Comparison of ENCODE assay signal across 30 mouse cellular contexts in the genomic region with DNA sequence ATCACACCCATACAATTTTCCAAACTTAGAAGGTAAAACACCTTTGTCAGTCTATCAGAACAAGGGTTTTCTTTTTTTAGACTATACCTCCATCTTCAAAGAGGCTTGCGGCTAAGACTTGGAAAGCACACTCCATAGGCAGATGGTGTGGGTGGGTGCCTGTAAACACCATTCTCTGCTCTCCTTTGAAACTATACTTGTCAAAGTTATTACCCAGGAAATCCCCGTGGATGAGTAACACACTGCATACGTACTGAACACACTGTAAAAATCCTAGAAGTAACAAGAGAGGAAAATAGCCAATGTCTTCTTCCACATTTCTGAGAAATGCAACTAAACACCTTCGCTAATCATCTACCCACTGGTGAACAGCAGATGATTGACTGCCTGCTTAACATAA.
A peak's percentile ranks its signal among the peaks of the same experiment; 100 is the strongest.
DNase-seq lines count a peak whose midpoint lies in the region; ATAC-seq and TF ChIP-seq lines count a peak whose summit lies in the region.
"Had no signal": no experiment of that assay in that cellular context is flagged by ENCODE, and none has a peak within 500 bp of the region (broad histone marks: within the 10 kb centered on the region; RNA-seq: fewer than 3 reads in every experiment).

No protein-coding gene starts in this region.

- no peak for TF ChIP-seq CTCF in left cerebral cortex, adult 2 months (IDR thresholded peaks at IDR 0.05)

- DNase-seq in forebrain, embryonic 14.5 days (ENCODE audit: low spot score) = peak; percentile 37
- DNase-seq in forebrain, embryonic 11.5 days (ENCODE audit: low spot score) = no peak
- peak; percentile 23 to 48 for DNase-seq in left cerebral cortex, postnatal 14 days (ENCODE audit: low spot score in 2 of 2)
- no peak for DNase-seq in left cerebral cortex, adult 2 months (ENCODE audit: extremely low spot score in 1 of 2, low spot score in 2 of 2)
- peak; percentile 41 for DNase-seq in telencephalon, adult 2 months (ENCODE audit: low read depth, low spot score)
- DNase-seq in embryo, embryonic 9.5 days (ENCODE audit: extremely low spot score) = no peak
- DNase-seq: adrenal gland, adult 8-10 months; cerebellum, adult 18-20 months; cerebellum, postnatal 10 days; gastrocnemius, adult 2 months; gastrocnemius, postnatal 36 days; heart, adult 18-20 months; heart, postnatal 36 days; kidney, adult 8-10 months; kidney, postnatal 14 days; spleen, adult 18-20 months; thymus, adult 18-20 months; thymus, postnatal 25 days had no signal

- no peaks in the 10 kb centered on the region for H3K36me3 ChIP-seq in forebrain, embryonic 14.5 days (ENCODE audit: control insufficient read depth, insufficient read depth, low read length)
- H3K36me3 ChIP-seq in forebrain, embryonic 11.5 days (ENCODE audit: control insufficient read depth, insufficient read depth, low read length) = no peaks in the 10 kb centered on the region
- no peaks in the 10 kb centered on the region for H3K36me3 ChIP-seq in forebrain, embryonic 16.5 days (ENCODE audit: control insufficient read depth, insufficient read depth)
- H3K36me3 ChIP-seq: G1E; hindbrain, embryonic 12.5 days; intestine, embryonic 15.5 days; limb, embryonic 13.5 days; lung, embryonic 15.5 days; midbrain, embryonic 10.5 days; midbrain, embryonic 15.5 days had no signal

- no peak overlapping the region for H3K27ac ChIP-seq in forebrain, embryonic 14.5 days (ENCODE audit: low read depth, low read length)
- H3K27ac ChIP-seq in forebrain, embryonic 11.5 days (ENCODE audit: low read depth, low read length) = no peak overlapping the region
- no peak overlapping the region for H3K27ac ChIP-seq in left cerebral cortex, adult 2 months
- H3K27ac ChIP-seq in forebrain, embryonic 16.5 days (ENCODE audit: low read length) = no peak overlapping the region
- H3K27ac ChIP-seq: gastrocnemius, adult 2 months; hindbrain, embryonic 12.5 days; hindbrain, postnatal 0 days; intestine, embryonic 15.5 days; limb, embryonic 13.5 days; lung, embryonic 15.5 days; midbrain, embryonic 10.5 days; midbrain, embryonic 15.5 days had no signal

- H3K4me3 ChIP-seq in forebrain, embryonic 14.5 days (ENCODE audit: low read depth, low read length) = no peak overlapping the region
- no peak overlapping the region for H3K4me3 ChIP-seq in forebrain, embryonic 11.5 days (ENCODE audit: low read depth, low read length)
- no peak overlapping the region for H3K4me3 ChIP-seq in left cerebral cortex, adult 2 months
- H3K4me3 ChIP-seq in forebrain, embryonic 16.5 days (replicated peaks; ENCODE audit: low read length) = no peak overlapping the region
- H3K4me3 ChIP-seq: erythroblast, embryonic 14.5 days; gastrocnemius, adult 2 months; hindbrain, embryonic 12.5 days; intestine, embryonic 15.5 days; limb, embryonic 13.5 days; lung, embryonic 15.5 days; midbrain, embryonic 10.5 days; midbrain, embryonic 15.5 days had no signal

- peak; percentile 63; the same call in 1 of the 2 replicates for ATAC-seq in forebrain, embryonic 14.5 days
- ATAC-seq in forebrain, embryonic 11.5 days (replicated peaks; ENCODE audit: low FRiP score) = no peak
- peak; percentile 78 for ATAC-seq in forebrain, embryonic 16.5 days
- ATAC-seq: hindbrain, postnatal 0 days; intestine, embryonic 15.5 days; midbrain, embryonic 15.5 days had no signal

- no peak overlapping the region for H3K4me2 ChIP-seq in forebrain, embryonic 14.5 days (ENCODE audit: low read length)
- H3K4me2 ChIP-seq in forebrain, embryonic 11.5 days (ENCODE audit: low read depth, low read length, severe bottlenecking) = no peak overlapping the region
- H3K4me2 ChIP-seq in forebrain, embryonic 16.5 days (ENCODE audit: low read length) = no peak overlapping the region
- H3K4me2 ChIP-seq: heart, embryonic 11.5 days; hindbrain, embryonic 12.5 days; intestine, embryonic 15.5 days; limb, embryonic 13.5 days; liver, embryonic 11.5 days; lung, embryonic 15.5 days; midbrain, embryonic 15.5 days had no signal

- no peaks in the 10 kb centered on the region for H3K27me3 ChIP-seq in forebrain, embryonic 14.5 days (replicated peaks; ENCODE audit: control insufficient read depth, insufficient read depth, low read length)
- no peaks in the 10 kb centered on the region for H3K27me3 ChIP-seq in forebrain, embryonic 11.5 days (ENCODE audit: control insufficient read depth, insufficient read depth, low read length)
- H3K27me3 ChIP-seq in forebrain, embryonic 16.5 days (replicated peaks; ENCODE audit: control insufficient read depth, insufficient read depth, low read length) = no peaks in the 10 kb centered on the region
- H3K27me3 ChIP-seq: hindbrain, embryonic 12.5 days; intestine, embryonic 15.5 days; limb, embryonic 13.5 days; lung, embryonic 15.5 days; midbrain, embryonic 15.5 days had no signal

- 77% methylated on average over 4 of the region's 4 CpGs for WGBS in forebrain, embryonic 14.5 days
- WGBS in forebrain, embryonic 11.5 days = 90% methylated on average over 4 of the region's 4 CpGs
- 59% methylated on average over 4 of the region's 4 CpGs for WGBS in forebrain, embryonic 16.5 days

- no peaks in the 10 kb centered on the region for H3K4me1 ChIP-seq in forebrain, embryonic 14.5 days (ENCODE audit: control insufficient read depth, insufficient read depth, low read length)
- H3K4me1 ChIP-seq in forebrain, embryonic 11.5 days (replicated peaks; ENCODE audit: control insufficient read depth, insufficient read depth, low read length) = no peaks in the 10 kb centered on the region
- no peaks in the 10 kb centered on the region for H3K4me1 ChIP-seq in forebrain, embryonic 16.5 days (replicated peaks; ENCODE audit: control insufficient read depth, insufficient read depth, low read length)
- H3K4me1 ChIP-seq: hindbrain, embryonic 12.5 days; intestine, embryonic 15.5 days; limb, embryonic 13.5 days; lung, embryonic 15.5 days; midbrain, embryonic 10.5 days; midbrain, embryonic 15.5 days had no signal

- H3K9ac ChIP-seq in forebrain, embryonic 14.5 days (ENCODE audit: low read length) = no peak overlapping the region
- no peak overlapping the region for H3K9ac ChIP-seq in forebrain, embryonic 11.5 days (ENCODE audit: low read length)
- H3K9ac ChIP-seq in forebrain, embryonic 16.5 days (replicated peaks; ENCODE audit: low read depth, low read length) = no peak overlapping the region
- H3K9ac ChIP-seq: hindbrain, embryonic 12.5 days; intestine, embryonic 15.5 days; limb, embryonic 13.5 days; lung, embryonic 15.5 days; midbrain, embryonic 15.5 days had no signal

- H3K9me3 ChIP-seq in forebrain, embryonic 14.5 days (replicated peaks; ENCODE audit: control insufficient read depth, low read length) = no peaks in the 10 kb centered on the region
- no peaks in the 10 kb centered on the region for H3K9me3 ChIP-seq in forebrain, embryonic 11.5 days (ENCODE audit: control insufficient read depth, low read length)
- H3K9me3 ChIP-seq in forebrain, embryonic 16.5 days (ENCODE audit: control insufficient read depth, low read length) = no peaks in the 10 kb centered on the region
- H3K9me3 ChIP-seq: G1E; hindbrain, embryonic 12.5 days; intestine, embryonic 15.5 days; limb, embryonic 13.5 days; lung, embryonic 15.5 days; midbrain, embryonic 10.5 days; midbrain, embryonic 15.5 days had no signal

- intact Hi-C loops in left cerebral cortex, postnatal 14 days (cut with DNase I) = no loop called here
- intact Hi-C loops in left cerebral cortex, adult 2 months (cut with DNase I) = no loop called here

Comparison
In these comparisons a context has a peak if more than half of its experiments do, and no peak if none do; other contexts are left out.
1. DNase-seq: peak in forebrain, embryonic 14.5 days (single experiment), left cerebral cortex, postnatal 14 days (2 of 2) and telencephalon, adult 2 months (single experiment); none in forebrain, embryonic 11.5 days (single experiment), left cerebral cortex, adult 2 months (0 of 2) and embryo, embryonic 9.5 days (single experiment).